In the genomic region with DNA sequence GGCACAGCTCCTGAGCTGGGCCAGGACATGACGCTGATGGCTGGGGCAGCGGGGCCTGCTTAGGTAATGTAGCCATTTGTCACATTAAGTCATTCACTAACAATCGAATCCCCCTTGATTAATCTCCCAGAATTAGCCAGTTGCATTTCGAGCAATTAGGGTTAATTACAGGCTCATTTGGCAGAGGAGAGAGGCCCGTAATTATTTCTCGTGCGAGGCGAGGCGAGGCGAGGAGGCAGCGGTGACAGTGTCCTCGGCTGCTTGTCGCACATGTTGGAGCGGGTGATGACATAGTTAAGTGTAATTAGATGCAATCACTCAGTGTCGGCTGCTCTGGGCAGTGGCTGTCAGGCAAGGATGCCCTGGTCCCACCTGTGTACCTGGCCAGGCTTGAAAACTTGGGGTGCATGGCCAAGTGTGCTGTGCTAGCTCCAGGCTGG, we compare ENCODE assay signal across 19 mouse cellular contexts. TPM values are rescaled to one million over a fixed set of nuclear protein-coding genes. Genes with fewer than 3 reads are reported as not detected.
DNase-seq lines count a peak whose midpoint lies in the region; ATAC-seq lines count a peak whose summit lies in the region.
"Had no signal": no experiment of that assay in that cellular context is flagged by ENCODE, and none has a peak within 500 bp of the region (broad histone marks: within the 10 kb centered on the region; RNA-seq: fewer than 3 reads in every experiment).

No protein-coding gene starts in this region.

- DNase-seq in midbrain, embryonic 14.5 days = peak; percentile 41
- DNase-seq in midbrain, embryonic 11.5 days (ENCODE audit: low spot score, missing footprints) = no peak
- DNase-seq in forebrain, embryonic 14.5 days (ENCODE audit: low spot score) = peak; percentile 92
- peak; percentile 28 for DNase-seq in retina, postnatal 7 days (ENCODE audit: low read depth, low spot score)
- no peak for DNase-seq in ovary, postnatal 14 days (ENCODE audit: low spot score)
- DNase-seq in layer of hippocampus, postnatal 25 days (ENCODE audit: extremely low spot score in 1 of 2, low spot score in 1 of 2) = no peak
- DNase-seq: cerebellum, adult 2 months; cerebellum, postnatal 36 days; heart, adult 18-20 months; kidney, adult 18-20 months; liver, postnatal 0 days; lung, postnatal 10 days had no signal

- H3K27me3 ChIP-seq in midbrain, embryonic 14.5 days (ENCODE audit: control insufficient read depth, insufficient read depth, low read length) = no peaks in the 10 kb centered on the region
- H3K27me3 ChIP-seq in midbrain, embryonic 11.5 days (ENCODE audit: control insufficient read depth, insufficient read depth, low read length) = no peaks in the 10 kb centered on the region
- H3K27me3 ChIP-seq in forebrain, embryonic 14.5 days (replicated peaks; ENCODE audit: control insufficient read depth, insufficient read depth, low read length) = no peaks in the 10 kb centered on the region
- no peaks in the 10 kb centered on the region for H3K27me3 ChIP-seq in hindbrain, embryonic 16.5 days (replicated peaks; ENCODE audit: control insufficient read depth, insufficient read depth, low read length)
- H3K27me3 ChIP-seq: heart, embryonic 15.5 days; midbrain, embryonic 13.5 days had no signal

- H3K36me3 ChIP-seq in midbrain, embryonic 14.5 days (ENCODE audit: control insufficient read depth, insufficient read depth, low read length) = no peaks in the 10 kb centered on the region
- 0 out of 2 replicates have a peak, but pooled peaks cover 3% of the 10 kb centered on the region for H3K36me3 ChIP-seq in midbrain, embryonic 11.5 days (ENCODE audit: control insufficient read depth, insufficient read depth, low read length)
- H3K36me3 ChIP-seq in forebrain, embryonic 14.5 days (ENCODE audit: control insufficient read depth, insufficient read depth, low read length) = no peaks in the 10 kb centered on the region
- no peaks in the 10 kb centered on the region for H3K36me3 ChIP-seq in hindbrain, embryonic 16.5 days (ENCODE audit: control insufficient read depth, insufficient read depth, low read length)
- H3K36me3 ChIP-seq: midbrain, embryonic 13.5 days had no signal

- H3K4me2 ChIP-seq in midbrain, embryonic 14.5 days (ENCODE audit: low read length) = no peak overlapping the region
- no peak overlapping the region for H3K4me2 ChIP-seq in midbrain, embryonic 11.5 days
- no peak overlapping the region for H3K4me2 ChIP-seq in forebrain, embryonic 14.5 days (ENCODE audit: low read length)
- H3K4me2 ChIP-seq in hindbrain, embryonic 16.5 days (ENCODE audit: low read length) = no peak overlapping the region
- H3K4me2 ChIP-seq: heart, embryonic 15.5 days; midbrain, embryonic 13.5 days had no signal

- no peak overlapping the region for H3K27ac ChIP-seq in midbrain, embryonic 14.5 days (replicated peaks; ENCODE audit: low read depth, low read length)
- H3K27ac ChIP-seq in midbrain, embryonic 11.5 days (ENCODE audit: low read depth, low read length) = no peak overlapping the region
- no peak overlapping the region for H3K27ac ChIP-seq in forebrain, embryonic 14.5 days (ENCODE audit: low read depth, low read length)
- no peak overlapping the region for H3K27ac ChIP-seq in hindbrain, embryonic 16.5 days (ENCODE audit: low read depth, low read length)
- H3K27ac ChIP-seq: heart, embryonic 15.5 days; kidney, postnatal 0 days; layer of hippocampus, adult 2 months; limb, embryonic 10.5 days; midbrain, embryonic 13.5 days; stomach, postnatal 0 days had no signal

- ATAC-seq in midbrain, embryonic 14.5 days (ENCODE audit: low FRiP score, low TSS enrichment) = no peak
- ATAC-seq in midbrain, embryonic 11.5 days (ENCODE audit: low FRiP score) = no peak
- peak; percentile 86 for ATAC-seq in forebrain, embryonic 14.5 days
- ATAC-seq in hindbrain, embryonic 16.5 days = peak; percentile 65
- ATAC-seq: liver, postnatal 0 days; midbrain, embryonic 13.5 days had no signal

- H3K9me3 ChIP-seq in midbrain, embryonic 14.5 days (ENCODE audit: control insufficient read depth, low read length) = no peaks in the 10 kb centered on the region
- no peaks in the 10 kb centered on the region for H3K9me3 ChIP-seq in midbrain, embryonic 11.5 days (ENCODE audit: control insufficient read depth, low read length)
- H3K9me3 ChIP-seq in forebrain, embryonic 14.5 days (replicated peaks; ENCODE audit: control insufficient read depth, low read length) = no peaks in the 10 kb centered on the region
- H3K9me3 ChIP-seq in hindbrain, embryonic 16.5 days (ENCODE audit: control insufficient read depth, low read length) = no peaks in the 10 kb centered on the region
- H3K9me3 ChIP-seq: heart, embryonic 15.5 days; limb, embryonic 10.5 days; midbrain, embryonic 13.5 days had no signal

- no peak overlapping the region for H3K4me3 ChIP-seq in midbrain, embryonic 14.5 days (replicated peaks; ENCODE audit: low read depth, low read length)
- no peak overlapping the region for H3K4me3 ChIP-seq in midbrain, embryonic 11.5 days (ENCODE audit: low read depth, low read length)
- no peak overlapping the region for H3K4me3 ChIP-seq in forebrain, embryonic 14.5 days (ENCODE audit: low read depth, low read length)
- no peak overlapping the region for H3K4me3 ChIP-seq in hindbrain, embryonic 16.5 days (ENCODE audit: low read length)
- H3K4me3 ChIP-seq: heart, embryonic 15.5 days; layer of hippocampus, adult 2 months; limb, embryonic 10.5 days; midbrain, embryonic 13.5 days had no signal

- H3K4me1 ChIP-seq in midbrain, embryonic 14.5 days (ENCODE audit: control insufficient read depth, insufficient read depth, low read length) = peaks cover 21% of the 10 kb centered on the region
- peaks cover 19% of the 10 kb centered on the region for H3K4me1 ChIP-seq in midbrain, embryonic 11.5 days (ENCODE audit: control insufficient read depth, insufficient read depth, low read length)
- H3K4me1 ChIP-seq in forebrain, embryonic 14.5 days (ENCODE audit: control insufficient read depth, insufficient read depth, low read length) = peaks cover 22% of the 10 kb centered on the region
- H3K4me1 ChIP-seq in hindbrain, embryonic 16.5 days (ENCODE audit: control insufficient read depth, insufficient read depth, low read depth, low read length) = peaks cover 10% of the 10 kb centered on the region

- 76% methylated on average over 15 of the region's 15 CpGs for WGBS in midbrain, embryonic 14.5 days
- 91% methylated on average over 15 of the region's 15 CpGs for WGBS in midbrain, embryonic 11.5 days
- 18% methylated on average over 15 of the region's 15 CpGs for WGBS in forebrain, embryonic 14.5 days
- 43% methylated on average over 15 of the region's 15 CpGs for WGBS in hindbrain, embryonic 16.5 days

- no peak overlapping the region for H3K9ac ChIP-seq in midbrain, embryonic 14.5 days (replicated peaks; ENCODE audit: low read length)
- no peak overlapping the region for H3K9ac ChIP-seq in midbrain, embryonic 11.5 days (ENCODE audit: low read length)
- no peak overlapping the region; the same call in 1 of the 2 replicates for H3K9ac ChIP-seq in forebrain, embryonic 14.5 days (ENCODE audit: low read length)
- no peak overlapping the region for H3K9ac ChIP-seq in hindbrain, embryonic 16.5 days (ENCODE audit: low read depth, low read length)
- H3K9ac ChIP-seq: heart, embryonic 15.5 days; liver, postnatal 0 days; midbrain, embryonic 13.5 days had no signal

RNA-seq across cellular contexts. Expression of gene Nek6, which starts 40.6 kb away (rescaled TPM):
- polyA plus RNA-seq in midbrain, embryonic 14.5 days (2014; fragmentation: Nextera tagmentation; extraction: Ambion mirVana) = 59.8 and 62.3 TPM in 2 replicates
- polyA plus RNA-seq in midbrain, embryonic 11.5 days (2014; fragmentation: Nextera tagmentation; extraction: Ambion mirVana) = 87.3 and 92.3 TPM in 2 replicates
- polyA plus RNA-seq in forebrain, embryonic 14.5 days (2014; fragmentation: Nextera tagmentation; extraction: Ambion mirVana) = 95.1 and 96.7 TPM in 2 replicates
- 65.4 and 72.4 TPM in 2 replicates for polyA plus RNA-seq in hindbrain, embryonic 16.5 days (2015; fragmentation: Nextera tagmentation; extraction: Ambion mirVana)
- total RNA-seq in layer of hippocampus, postnatal 25 days (2021) = 10 to 100 TPM; 46.1 to 47.0 TPM

Comparison
In these comparisons a context has a peak if more than half of its experiments do, and no peak if none do; other contexts are left out.
1. DNase-seq: peak in midbrain, embryonic 14.5 days (single experiment), forebrain, embryonic 14.5 days (single experiment) and retina, postnatal 7 days (single experiment); none in midbrain, embryonic 11.5 days (single experiment), ovary, postnatal 14 days (single experiment) and layer of hippocampus, postnatal 25 days (0 of 2).
2. ATAC-seq: peak in forebrain, embryonic 14.5 days (single experiment) and hindbrain, embryonic 16.5 days (single experiment); none in midbrain, embryonic 14.5 days (single experiment) and midbrain, embryonic 11.5 days (single experiment).